Mouse (Mus musculus) lung, embryonic 14.5 days (tissue): ENCODE measurements around the gene Tesk2. TPM values are rescaled to one million over a fixed set of nuclear protein-coding genes. Genes with fewer than 3 reads are reported as not detected.

Source experiments
- ATAC-seq: fragments of 200-750 bp; cut with Nextera tagmentation; 2 replicates; pipeline ENCODE4 v1.8.0; 2017; ENCODE audit warnings: mild to moderate bottlenecking, moderate TSS enrichment, moderate library complexity; ENCODE audit not compliant: insufficient read depth
- DNase-seq: peaks from one replicate; pipeline ENCODE4 v3.0.0-alpha.2; 2015
- H3K27ac ChIP-seq: fragments of 300-500 bp; sonication (generic); 2 replicates; pipeline ENCODE4 v1.5.1; 2014; ENCODE audit warnings: low read depth, mild to moderate bottlenecking, moderate library complexity
- H3K27me3 ChIP-seq: fragments of 300-500 bp; sonication (generic); 2 replicates; pipeline ENCODE4 v1.6.1; 2014; ENCODE audit warnings: low read length, control low read depth; ENCODE audit not compliant: insufficient read depth
- H3K36me3 ChIP-seq: fragments of 300-500 bp; sonication (generic); 2 replicates; pipeline ENCODE4 v1.6.1; 2014; ENCODE audit warnings: control low read depth; ENCODE audit not compliant: insufficient read depth
- H3K4me1 ChIP-seq: fragments of 300-500 bp; sonication (generic); 2 replicates; pipeline ENCODE4 v1.6.1; 2014; ENCODE audit warnings: antibody characterized with exemption, control low read depth; ENCODE audit not compliant: insufficient read depth
- H3K4me2 ChIP-seq: fragments of 300-500 bp; sonication (generic); 2 replicates; pipeline ENCODE4 v1.6.1; 2014; ENCODE audit warnings: mild to moderate bottlenecking
- H3K4me3 ChIP-seq: fragments of 300-500 bp; sonication (generic); 2 replicates; pipeline ENCODE4 v1.5.1; 2014; ENCODE audit warnings: low read depth, low read length
- H3K9ac ChIP-seq: fragments of 300-500 bp; sonication (generic); 2 replicates; pipeline ENCODE4 v1.6.1; 2014
- H3K9me3 ChIP-seq: fragments of 300-500 bp; sonication (generic); 2 replicates; pipeline ENCODE4 v1.6.1; 2016; ENCODE audit warnings: low read depth, low read length, control low read depth
- CTCF ChIP-seq: IDR thresholded peaks from 2 replicates; pipeline ENCODE4 v1.5.1; 2016; ENCODE audit warnings: antibody characterized with exemption, low read depth
- WGBS: fragments of 180-500 bp; shearing (Covaris S2); extraction: QIAGEN DNeasy Blood & Tissue Kit; methylation state at CpG from one replicate; pipeline ENCODE4 v1.1.7; 2014; 5-methylcytosine and 5-hydroxymethylcytosine counted together
- polyA plus RNA-seq: library from polyadenylated mRNA; unstranded; fragments of >200 nt; fragmentation: Nextera tagmentation; extraction: Ambion mirVana; gene quantifications from 2 replicates; pipeline ENCODE4 v1.2.1, GENCODE M21; 2014

The Tesk2 gene
- polyA plus RNA-seq, 1 experiment from 2014 or later, result 6.6 TPM

GRCm38 (mm10) chr4:116776391-116776790 lies 55.6 kb downstream of the Tesk2 start:
- WGBS, result 82% methylated on average over 5 of the region's 5 CpGs
- Histone ChIP-seq H3K4me1 (no peaks in the 10 kb centered on the region), H3K27ac (no peak overlapping the region), H3K27me3 (no peaks in the 10 kb centered on the region), H3K9me3 (no peaks in the 10 kb centered on the region), H3K9ac (no peak overlapping the region), H3K4me3 (no peak overlapping the region), H3K4me2 (no peak overlapping the region), H3K36me3 (no peaks in the 10 kb centered on the region)
- no peak for TF ChIP-seq CTCF
- DNase-seq, result no peak
- ATAC-seq, result no peak

DNA sequence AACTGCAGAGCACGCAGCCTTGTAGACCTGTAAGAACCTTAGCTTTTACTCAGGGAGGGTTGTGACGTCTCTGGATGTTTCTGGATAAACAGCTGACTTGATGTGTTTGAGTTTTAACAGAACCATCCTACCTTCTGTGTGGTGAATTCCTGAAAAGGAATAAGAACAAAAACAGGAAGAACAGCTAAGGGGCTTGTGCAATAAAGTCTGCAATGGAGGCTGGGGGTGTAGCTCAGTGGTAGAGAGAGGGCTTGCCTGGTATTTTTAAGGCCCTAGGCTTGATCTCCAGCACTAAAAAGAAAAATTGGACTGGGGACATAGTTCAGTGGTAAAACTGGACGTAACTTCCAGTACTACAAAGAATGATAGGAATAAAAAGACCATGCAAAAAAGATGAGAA lies 56.3 kb downstream of the Tesk2 start:
- no peaks in the 10 kb centered on the region for H3K9me3 ChIP-seq
- ATAC-seq, result no peak
- H3K4me3 ChIP-seq, result no peak overlapping the region
- no peak overlapping the region for H3K27ac ChIP-seq
- no peaks in the 10 kb centered on the region for H3K4me1 ChIP-seq
- no peak overlapping the region for H3K4me2 ChIP-seq
- no peak for TF ChIP-seq CTCF
- WGBS, result 84% methylated on average over 3 of the region's 3 CpGs
- no peak for DNase-seq
- no peaks in the 10 kb centered on the region for H3K36me3 ChIP-seq
- H3K27me3 ChIP-seq, result no peaks in the 10 kb centered on the region
- no peak overlapping the region for H3K9ac ChIP-seq

DNA sequence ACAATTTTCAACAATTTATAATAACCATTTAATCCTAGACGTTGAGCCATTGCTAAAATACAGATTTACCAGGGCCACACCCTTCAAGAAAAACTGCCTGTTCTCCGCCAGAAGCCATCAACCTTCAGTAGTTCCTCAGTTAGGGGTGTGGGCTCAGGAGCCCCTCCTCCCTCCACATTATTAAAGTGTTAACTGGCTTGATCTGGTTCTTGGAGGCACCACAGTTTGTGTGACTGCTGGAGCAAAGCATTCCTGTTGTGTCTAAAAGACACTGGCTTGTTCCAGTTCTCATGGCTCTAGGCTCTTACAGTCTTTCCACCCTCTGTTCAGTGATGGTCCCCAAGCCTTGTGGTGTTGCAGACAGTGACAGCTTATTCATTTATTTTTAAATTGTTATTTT lies 59.8 kb downstream of the Tesk2 start:
- no peaks in the 10 kb centered on the region for H3K27me3 ChIP-seq
- WGBS, result 79% methylated on average over 2 of the region's 2 CpGs
- DNase-seq, result no peak
- no peak overlapping the region for H3K4me3 ChIP-seq
- H3K27ac ChIP-seq, result no peak overlapping the region
- no peak overlapping the region for H3K4me2 ChIP-seq
- no peak for ATAC-seq
- H3K9ac ChIP-seq, result no peak overlapping the region
- TF ChIP-seq CTCF, result no peak
- no peaks in the 10 kb centered on the region for H3K36me3 ChIP-seq
- H3K9me3 ChIP-seq, result no peaks in the 10 kb centered on the region
- H3K4me1 ChIP-seq, result no peaks in the 10 kb centered on the region

- Histone ChIP-seq H3K9ac (no peak overlapping the region), H3K36me3 (no peaks in the 10 kb centered on the region), H3K9me3 (no peaks in the 10 kb centered on the region), H3K27me3 (no peaks in the 10 kb centered on the region), H3K4me3 (no peak overlapping the region), H3K4me2 (no peak overlapping the region), H3K4me1 (no peaks in the 10 kb centered on the region), H3K27ac (no peak overlapping the region)
- no peak for TF ChIP-seq CTCF
- no peak for DNase-seq
- no peak for ATAC-seq
- WGBS, result 51% methylated on average over 2 of the region's 2 CpGs
Measured at GRCm38 (mm10) chr4:116781366-116781765, 60.6 kb downstream of the Tesk2 start.

DNA sequence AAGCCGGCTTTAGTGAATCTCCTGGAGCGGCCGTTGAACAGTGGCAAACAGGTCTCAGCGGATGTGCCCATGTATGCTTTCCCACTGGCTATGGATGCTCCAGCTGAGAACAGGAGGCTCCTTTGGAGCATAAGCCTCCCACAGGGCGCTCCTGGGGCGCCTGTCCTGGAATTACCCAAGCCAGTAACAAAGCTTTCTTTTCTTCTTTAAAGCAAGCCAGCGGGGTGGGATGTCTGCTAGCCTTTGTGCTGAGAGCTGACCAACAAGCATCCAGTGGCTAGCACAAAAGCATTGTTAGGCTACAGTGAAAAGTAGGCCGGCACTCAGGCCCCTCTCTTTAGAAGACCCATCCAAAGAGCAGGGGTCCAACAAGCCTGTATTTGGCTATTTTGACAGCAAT lies 61.4 kb downstream of the Tesk2 start:
- no peak for ATAC-seq
- DNase-seq, result no peak
- 28% methylated on average over 8 of the region's 8 CpGs for WGBS

GRCm38 (mm10) chr4:116786587-116786986 lies 65.8 kb downstream of the Tesk2 start:
- no peaks in the 10 kb centered on the region for H3K36me3 ChIP-seq
- H3K27me3 ChIP-seq, result no peaks in the 10 kb centered on the region
- H3K9me3 ChIP-seq, result no peaks in the 10 kb centered on the region
- no peak overlapping the region for H3K9ac ChIP-seq
- TF ChIP-seq CTCF, result peak; percentile 24
- 90% methylated on average over 1 of the region's 1 CpGs for WGBS
- H3K27ac ChIP-seq, result no peak overlapping the region
- no peak overlapping the region for H3K4me2 ChIP-seq
- no peaks in the 10 kb centered on the region for H3K4me1 ChIP-seq
- ATAC-seq, result no peak
- DNase-seq, result no peak
- no peak overlapping the region for H3K4me3 ChIP-seq

More for the DNA sequence above, 61.4 kb downstream of the Tesk2 start:
- Histone ChIP-seq H3K4me1 (no peaks in the 10 kb centered on the region), H3K4me3 (no peak overlapping the region), H3K27me3 (no peaks in the 10 kb centered on the region), H3K9ac (no peak overlapping the region), H3K4me2 (no peak overlapping the region), H3K36me3 (no peaks in the 10 kb centered on the region), H3K27ac (no peak overlapping the region), H3K9me3 (no peaks in the 10 kb centered on the region)
- TF ChIP-seq CTCF, result no peak

GRCm38 (mm10) chr4:116787985-116788760 lies 67.4 kb downstream of the Tesk2 start:
- Histone ChIP-seq H3K4me2 (no peak overlapping the region), H3K9ac (no peak overlapping the region), H3K4me3 (no peak overlapping the region), H3K27ac (no peak overlapping the region), H3K36me3 (no peaks in the 10 kb centered on the region), H3K4me1 (no peaks in the 10 kb centered on the region), H3K9me3 (no peaks in the 10 kb centered on the region), H3K27me3 (no peaks in the 10 kb centered on the region)
- DNase-seq, result peak; percentile 11
- 42% methylated on average over 7 of the region's 7 CpGs for WGBS
- no peak for ATAC-seq
- peak; percentile 17; the same call in 1 of the 2 replicates for TF ChIP-seq CTCF
